Mouse (Mus musculus) thymus, postnatal 0 days (tissue): Measurements from ENCODE around the gene Plp2. TPM values are rescaled to one million over a fixed set of nuclear protein-coding genes. Genes with fewer than 3 reads are reported as not detected.
"Not testable (repeated sequence)": the region's sequence is repeated elsewhere in the genome, so short reads cannot be mapped to it uniquely, and the experiment has no call there.

Source experiments
- DNase-seq: peaks from one replicate; pipeline ENCODE4 v3.0.0-alpha.2; 2015; ENCODE audit warnings: low spot score
- polyA plus RNA-seq: library from polyadenylated mRNA; unstranded; fragments of >200 nt; fragmentation: Nextera tagmentation; extraction: Ambion mirVana; gene quantifications from 2 replicates; pipeline ENCODE4 v1.2.1, GENCODE M21; 2015

Plp2 gene
- polyA plus RNA-seq: 81.2 and 84.1 TPM in 2 replicates

DNA sequence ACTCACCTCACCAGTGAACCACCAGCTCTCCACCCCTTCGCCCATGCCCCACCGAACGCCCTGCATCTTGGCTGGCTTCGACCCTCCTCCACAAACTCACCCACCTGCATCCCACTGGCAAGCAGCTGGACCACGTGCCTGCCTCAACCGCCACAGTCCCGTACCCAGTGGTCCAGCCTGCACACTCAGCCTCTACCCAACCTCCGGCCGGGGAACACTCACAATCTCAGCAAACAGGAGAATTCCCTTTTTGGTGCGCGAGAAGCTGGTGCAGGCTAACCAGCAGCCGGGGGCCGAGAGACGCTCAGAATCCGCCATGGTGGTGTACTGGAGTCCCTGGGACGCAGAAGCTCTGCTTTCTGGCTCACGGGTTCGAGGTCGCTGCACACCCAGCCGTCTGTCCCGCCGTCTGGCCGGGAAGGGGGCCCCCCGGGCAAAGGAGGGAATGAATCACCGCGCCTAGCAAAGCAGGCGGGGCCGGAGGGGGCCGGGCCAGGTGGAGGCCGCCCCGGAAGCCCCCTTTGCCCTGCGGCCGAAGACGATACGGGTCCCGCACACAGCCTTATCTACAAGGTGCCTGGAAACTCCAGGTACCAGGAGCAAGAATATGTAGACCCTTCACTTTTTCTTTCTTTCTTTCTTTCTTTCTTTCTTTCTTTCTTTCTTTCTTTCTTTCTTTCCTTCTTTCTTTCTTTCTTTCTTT lies at the start of gene Plp2:
Gene Plp2, minus strand, starts transcription at position 470 of the 703 bp plus-strand sequence.
- no peak for DNase-seq

DNA sequence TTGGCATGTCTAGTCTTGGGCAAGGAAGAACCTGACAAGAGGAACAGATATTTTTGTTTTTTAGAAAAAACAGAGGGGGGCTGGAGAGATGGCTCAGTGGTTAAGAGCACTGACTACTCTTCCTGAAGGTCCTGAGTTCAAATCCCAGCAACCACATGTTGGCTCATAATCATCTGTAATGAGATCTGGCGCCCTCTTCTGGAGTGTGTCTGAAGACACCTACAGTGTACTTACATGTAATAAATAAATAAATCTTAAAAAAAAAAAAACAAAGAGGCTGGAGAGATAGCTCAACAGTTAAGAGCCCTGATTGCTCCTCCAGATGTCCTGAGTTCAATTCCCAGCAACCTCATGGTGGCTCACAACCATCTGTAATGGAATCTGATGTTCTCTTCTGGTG lies 44.9 kb upstream of the Plp2 start:
- not testable (repeated sequence) for DNase-seq

DNA sequence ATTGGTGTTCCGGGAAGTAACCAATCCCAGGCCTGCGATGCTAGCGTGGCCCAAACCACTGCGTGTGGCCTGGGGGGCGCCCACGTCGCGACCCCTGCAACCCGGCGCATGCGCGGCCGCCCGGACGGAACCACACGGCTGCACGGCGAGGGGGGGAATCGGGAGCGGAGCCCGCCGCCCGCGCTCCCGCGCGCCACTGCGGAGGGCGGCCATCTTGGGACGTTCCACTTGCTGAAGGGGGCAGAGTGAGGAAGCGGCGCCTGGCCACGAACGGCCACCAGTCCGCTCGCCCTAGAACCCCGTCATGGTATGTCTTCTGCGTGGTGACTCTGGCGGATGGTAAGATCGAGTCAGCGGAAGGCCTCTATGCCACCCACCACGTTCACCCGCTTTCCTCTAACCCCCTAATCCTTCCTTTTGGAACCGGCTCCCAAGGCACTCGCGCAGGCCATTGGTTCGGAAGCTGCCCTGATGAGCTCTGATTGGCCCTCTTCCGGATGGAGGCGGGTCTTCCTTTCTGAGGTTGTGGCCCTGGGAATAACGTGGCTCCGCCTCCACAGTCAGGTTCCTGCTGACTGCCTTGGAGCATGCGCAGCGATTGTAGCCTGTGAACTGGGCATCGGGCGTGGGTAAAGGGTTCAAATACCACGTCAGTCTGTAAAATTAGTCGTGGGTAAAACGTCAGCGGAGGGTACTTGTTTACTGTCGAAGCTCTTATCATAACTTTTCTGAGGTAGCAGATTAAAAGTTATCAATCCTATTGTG lies 43.1 kb upstream of the Plp2 start, which contains the start of gene Wdr45:
Gene Wdr45, plus strand, starts transcription at position 199 of the 765 bp plus-strand sequence.
- DNase-seq: peak; percentile 92

DNA sequence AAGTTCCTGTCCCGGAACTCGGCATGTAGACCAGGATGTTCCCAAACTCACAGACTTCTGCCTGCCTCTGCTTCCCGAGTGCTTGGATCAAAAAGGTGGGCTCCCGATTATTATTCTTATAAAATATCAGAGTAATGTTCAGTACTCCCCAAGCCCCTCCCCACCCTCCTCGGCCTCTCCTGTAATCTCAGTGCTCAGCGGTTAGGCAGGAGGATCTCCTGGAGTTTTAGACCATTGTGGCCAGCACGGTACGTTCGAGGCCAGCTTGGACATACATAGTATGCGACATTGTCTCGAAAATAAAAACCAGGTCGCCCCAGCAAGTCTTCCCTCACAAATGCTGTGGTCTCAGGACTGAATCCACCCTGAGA lies 42.6 kb upstream of the Plp2 start:
- DNase-seq: not testable (repeated sequence)

DNA sequence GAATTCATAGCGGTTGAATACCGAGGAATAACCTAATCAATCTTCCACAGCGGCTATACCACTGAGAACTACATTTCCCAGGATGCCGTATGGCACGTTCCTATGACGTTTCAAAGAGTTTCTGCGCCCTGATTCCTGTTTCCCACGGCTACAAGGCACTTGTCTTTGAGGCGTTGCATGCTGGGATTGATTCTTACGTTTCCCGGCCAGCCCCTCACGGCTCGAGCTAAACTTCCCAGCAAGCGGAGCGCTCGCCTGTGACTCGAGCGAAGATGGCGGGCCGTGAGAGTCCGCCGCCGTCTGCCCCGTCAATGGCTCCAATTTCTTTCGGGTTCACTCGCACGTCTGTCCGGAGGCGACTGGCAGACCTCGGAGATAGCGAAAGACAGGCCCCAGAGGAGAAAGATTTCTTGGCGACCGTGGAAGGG lies 25.8 kb upstream of the Plp2 start, which contains the start of gene Gpkow:
Gene Gpkow, plus strand, starts transcription at position 178 of the 428 bp plus-strand sequence.
- peak; percentile 89 for DNase-seq

DNA sequence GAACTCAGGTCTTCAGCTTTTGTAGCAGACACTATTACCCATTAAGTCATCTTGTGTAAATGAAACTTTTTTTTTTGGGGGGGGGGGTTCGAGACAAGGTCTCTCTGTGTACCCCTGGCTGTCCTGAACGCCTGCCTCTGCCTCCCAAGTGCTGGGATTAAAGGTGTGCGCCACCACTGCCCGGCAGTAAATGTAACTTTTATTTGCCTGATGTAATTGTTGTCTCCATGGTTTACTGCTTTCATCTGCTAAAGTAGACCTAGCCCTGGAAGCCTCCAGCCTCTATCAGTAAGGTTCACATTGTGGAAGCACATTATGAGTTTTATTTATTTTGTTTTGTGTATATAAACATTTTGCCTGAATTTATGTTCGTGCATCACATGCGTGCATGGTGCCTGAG lies 25.3 kb upstream of the Plp2 start:
- DNase-seq: no peak

DNA sequence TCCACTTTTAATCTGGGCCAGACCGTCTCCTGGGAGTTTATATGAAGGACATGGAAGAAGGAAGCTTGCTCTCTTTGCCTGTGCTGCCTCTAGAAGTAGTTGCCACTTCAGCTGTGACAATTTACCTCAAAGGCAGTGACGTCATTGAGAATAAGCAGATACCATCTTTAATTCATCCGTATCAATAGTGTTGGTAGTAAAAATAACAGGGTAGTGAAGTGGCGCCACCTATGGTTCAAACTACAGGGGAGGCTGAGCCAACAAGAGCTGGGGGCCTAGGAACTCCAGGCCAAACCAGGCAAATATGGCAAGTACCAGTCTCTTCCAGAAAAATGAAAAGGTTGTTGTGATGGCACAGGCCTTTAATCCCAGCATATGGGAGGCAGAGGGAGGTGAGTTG lies 21.7 kb upstream of the Plp2 start:
- DNase-seq: peak; percentile 19

DNA sequence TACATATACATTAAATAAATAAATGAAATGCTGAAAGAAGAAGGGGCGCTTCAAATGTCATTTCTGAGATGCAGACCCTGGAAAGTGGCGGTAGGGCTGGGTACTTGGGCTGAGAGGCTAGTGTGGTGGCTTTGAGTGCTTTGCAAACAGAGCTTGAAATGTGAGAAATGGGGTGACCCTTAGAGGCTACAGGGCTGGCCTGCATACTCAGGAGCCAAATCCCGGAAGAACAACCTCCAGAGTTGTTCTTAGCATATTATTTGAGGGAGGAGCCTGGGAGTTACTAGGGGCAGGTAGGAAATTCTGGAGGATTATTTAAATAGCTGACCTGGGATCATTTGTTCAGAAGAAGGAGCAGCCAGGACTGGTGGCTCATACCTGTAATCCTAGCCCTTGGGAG lies 19.3 kb upstream of the Plp2 start:
- no peak for DNase-seq

DNA sequence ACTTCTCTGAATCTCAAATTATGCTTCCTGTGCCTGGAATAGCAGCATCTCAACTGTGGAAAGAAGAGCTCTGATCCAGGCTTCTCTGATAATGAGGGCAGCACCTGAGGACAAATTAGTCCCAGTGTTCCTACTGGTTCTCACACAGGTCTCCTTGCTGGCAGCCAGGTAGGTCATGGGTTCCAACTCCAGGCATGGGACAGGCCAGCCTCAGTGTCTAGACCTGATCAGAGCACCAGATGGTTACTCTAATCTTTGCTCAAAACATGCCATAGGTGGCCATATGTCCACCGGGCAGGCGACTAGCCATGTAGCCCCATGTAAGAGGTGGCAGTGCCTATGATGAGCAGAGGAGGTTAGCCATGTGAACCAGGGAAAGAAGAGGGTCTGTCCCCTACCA lies 17.1 kb upstream of the Plp2 start:
- no peak for DNase-seq

DNA sequence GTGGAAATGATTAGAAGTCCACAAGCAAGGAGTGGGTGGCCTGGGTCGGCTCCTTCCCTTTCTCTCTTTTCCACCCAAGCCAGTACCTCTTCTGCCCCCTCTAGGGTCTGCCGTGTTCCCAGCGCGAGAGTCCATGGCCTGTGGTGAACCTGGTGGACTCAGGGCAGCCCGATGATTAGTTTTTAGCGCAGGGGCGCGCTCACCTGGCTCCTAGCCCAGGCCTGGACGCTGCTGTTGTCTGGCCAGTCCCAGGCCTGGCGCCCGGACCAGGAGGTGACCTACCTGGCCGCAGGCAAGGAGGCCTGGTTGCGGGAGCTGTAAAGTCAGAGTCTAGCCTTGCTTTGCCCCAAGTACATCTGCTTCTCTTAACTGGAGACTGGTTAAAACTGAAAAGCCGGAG lies 9.7 kb upstream of the Plp2 start, which contains the start of gene Magix:
Gene Magix, minus strand, starts transcription at position 388 of the 400 bp plus-strand sequence.
- no peak for DNase-seq

DNA sequence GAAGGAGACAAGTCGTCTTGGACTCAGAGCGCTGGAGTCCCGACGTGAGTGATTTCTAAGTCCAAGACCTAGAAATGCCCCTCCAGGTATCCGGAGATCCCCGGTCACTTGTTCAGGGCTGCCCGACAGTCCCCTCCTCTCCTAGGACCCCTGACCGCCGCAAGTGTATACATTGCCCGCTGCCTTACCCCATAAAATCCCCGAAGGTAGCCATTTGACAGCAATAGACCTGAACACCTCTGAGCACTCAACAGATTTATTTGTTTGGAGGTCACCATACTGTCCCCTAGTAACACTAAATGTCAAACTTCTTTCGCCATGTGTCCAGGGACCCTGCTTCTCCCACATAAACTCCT lies 8.8 kb upstream of the Plp2 start:
- DNase-seq: no peak

DNA sequence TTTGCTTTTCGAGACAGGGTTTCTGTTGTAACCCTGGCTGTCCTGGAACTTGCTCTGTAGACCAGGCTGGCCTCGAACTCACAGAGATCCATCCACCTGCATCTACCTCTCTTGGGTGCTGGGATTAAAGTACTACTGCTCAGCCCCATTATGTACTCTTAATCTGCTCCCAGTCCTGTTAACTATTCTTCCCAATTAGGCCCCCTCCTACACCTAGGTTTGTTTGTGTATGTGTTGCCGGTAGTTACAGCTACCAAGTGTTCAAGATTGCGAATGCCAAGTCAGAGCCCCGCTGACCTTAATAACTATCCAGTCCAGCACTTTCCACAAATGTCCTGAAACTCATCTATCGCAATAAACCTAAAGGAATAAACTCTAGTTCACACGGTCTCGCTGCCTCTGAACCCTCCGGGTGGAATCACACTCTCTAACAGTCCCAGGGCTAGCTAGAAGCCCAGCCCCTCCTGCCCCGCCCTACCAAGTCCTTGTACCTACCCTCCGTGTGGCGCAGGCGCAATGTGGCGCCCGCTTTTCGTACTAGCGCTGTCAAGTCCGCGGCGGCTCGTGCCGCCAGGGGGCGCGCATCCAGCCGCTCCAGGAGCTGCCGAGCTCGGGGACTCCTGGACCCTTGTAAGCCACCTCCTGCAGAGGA lies 8.3 kb upstream of the Plp2 start:
- DNase-seq: peak; percentile 91

DNA sequence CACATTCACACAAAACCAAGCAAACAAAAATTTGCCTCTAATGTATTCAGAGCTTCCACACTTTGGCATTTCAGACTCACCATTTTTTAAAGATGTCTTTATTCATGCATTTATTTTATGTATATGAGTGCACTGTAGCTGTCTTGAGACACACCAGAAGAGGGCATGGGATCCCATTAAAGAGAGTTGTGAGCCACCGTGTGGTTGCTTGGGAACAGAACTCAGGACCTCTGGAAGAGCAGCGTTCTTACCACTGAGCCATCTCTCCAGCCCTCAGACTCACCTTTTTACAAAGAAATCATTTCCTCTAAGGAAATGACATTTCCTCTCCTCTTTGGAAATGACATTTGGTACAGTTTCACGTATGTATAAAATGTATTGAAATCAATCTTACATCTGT lies 7.8 kb upstream of the Plp2 start:
- no peak for DNase-seq

DNA sequence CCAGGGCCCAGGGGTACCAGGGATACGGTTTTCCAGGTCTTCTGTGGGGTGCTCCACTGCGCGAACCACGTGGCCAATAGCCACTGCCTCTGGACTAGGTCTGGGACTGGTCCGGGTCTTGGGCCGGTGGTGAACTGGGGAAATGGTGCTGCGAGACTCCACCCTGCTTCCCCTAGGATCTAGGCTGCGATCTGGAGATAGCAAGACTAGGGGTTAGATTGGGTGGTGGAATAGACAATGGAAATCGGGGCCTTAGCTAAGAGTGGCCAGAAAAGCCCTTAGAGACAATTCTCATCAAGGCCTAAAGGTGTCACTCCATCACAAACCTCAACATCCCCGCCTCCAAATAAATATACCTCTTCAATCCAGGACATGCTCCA lies 3.8 kb upstream of the Plp2 start:
- no peak for DNase-seq

DNA sequence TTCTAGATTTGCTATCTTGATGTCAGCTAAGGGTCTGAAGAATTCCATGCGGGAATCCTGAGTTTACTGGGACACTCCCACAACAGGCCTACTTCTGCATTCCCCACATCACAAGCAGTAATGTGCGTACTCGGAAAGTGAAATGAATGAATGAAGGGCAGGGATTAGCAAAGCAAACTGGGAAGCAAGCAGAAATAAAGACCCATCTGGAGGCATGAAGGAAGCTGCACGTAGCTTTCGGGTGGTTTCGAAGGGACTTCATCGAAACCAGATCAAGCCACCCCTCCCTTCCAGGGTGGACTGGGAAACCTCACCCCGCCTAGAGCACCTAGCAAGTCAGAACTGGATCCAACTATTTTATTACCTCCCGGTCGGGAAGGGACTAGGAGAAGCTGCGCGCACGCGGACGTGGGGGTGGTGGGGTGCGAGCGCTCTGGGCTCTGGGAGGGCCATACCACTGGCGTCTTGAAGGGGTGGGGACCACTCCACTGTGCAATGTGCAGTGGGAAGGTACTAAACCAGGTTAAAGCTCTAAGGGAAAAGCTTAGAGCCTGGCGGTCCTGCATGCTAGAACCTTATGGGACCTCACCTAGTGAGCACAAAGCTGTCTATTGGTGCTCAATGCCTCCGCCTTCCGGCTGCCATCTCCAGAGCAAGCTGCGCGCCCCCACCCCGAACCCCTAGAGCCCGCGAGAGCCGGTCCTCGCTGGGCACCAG lies 3.3 kb upstream of the Plp2 start:
- DNase-seq: peak; percentile 29

DNA sequence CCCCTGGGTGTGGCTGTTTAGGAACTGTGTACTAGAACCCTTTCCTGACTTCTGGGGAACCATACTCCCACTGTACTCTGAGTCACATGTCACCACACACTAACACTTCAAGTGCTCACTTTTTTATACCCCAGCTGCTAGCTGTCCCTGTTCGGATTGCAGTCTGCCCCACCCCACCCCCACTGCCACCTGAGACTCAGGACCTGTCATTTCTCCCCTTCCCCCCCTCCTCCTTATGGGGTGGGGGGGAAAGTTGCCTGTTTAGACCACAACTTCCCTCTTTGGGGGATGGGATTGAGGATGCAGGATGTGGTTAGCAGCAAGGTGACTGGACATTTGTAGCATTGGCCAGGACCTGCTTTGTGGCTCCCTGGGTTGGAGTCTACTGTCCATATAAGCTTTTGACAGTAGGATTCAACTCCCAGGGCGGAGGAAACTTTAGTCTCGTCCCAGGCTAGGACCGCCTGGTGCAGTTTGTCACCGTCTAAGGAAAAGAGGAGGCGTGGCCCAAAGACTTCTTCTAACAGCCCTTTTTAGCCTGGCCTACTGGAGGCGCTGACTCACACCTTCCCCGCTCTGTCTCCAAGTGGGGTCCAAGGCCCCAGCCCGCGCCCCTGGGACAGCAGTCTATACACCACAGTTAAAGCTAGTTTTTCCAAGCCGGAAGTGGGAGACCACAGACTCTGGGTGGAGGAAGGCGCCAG lies 2.5 kb upstream of the Plp2 start:
- peak; percentile 54 for DNase-seq

DNA sequence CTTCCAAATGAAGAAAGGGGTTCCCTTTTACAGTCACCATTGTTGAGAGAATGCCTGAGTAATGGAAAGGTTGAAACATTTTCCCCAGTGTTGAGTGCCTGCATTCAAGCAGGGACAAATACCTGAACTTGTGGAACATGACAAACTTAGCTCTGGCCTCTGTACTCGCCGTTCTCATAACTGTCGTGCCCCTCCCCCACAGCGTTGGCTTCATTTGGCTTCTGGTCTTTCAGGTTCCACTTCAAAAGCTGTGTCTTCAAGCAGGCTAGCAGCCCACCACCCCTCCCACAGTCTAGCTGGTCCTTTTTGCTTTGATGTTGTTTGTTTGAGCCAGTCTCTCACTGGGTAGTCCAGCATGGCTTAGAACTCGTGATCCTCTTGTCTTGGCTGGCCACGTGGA lies 1.5 kb upstream of the Plp2 start:
- no peak for DNase-seq

DNA sequence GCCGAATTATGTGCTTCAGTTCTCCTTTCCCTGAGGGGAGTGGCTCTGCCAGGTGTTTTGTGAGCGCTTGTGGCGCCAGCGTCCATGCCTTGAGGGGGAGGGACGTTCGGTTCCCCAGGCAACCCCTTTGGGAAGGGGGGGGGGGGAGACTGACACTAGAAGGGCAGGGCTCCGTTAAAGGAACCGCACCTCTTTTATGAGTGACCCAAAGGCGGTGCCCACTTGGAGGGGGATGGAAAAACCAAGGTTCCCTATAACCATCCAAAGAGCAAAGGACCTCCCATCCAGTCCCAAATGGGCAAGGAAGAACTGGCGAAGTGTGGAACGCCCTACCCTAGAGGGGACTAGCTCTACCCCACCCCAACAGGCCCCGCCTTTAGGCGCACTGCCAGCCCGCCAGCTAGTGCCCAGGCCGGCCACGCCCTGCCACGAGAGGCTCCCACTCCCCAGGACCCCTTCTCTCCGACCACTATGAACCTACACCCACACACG lies 754 bp downstream of the Plp2 start:
- DNase-seq: peak; percentile 63

DNA sequence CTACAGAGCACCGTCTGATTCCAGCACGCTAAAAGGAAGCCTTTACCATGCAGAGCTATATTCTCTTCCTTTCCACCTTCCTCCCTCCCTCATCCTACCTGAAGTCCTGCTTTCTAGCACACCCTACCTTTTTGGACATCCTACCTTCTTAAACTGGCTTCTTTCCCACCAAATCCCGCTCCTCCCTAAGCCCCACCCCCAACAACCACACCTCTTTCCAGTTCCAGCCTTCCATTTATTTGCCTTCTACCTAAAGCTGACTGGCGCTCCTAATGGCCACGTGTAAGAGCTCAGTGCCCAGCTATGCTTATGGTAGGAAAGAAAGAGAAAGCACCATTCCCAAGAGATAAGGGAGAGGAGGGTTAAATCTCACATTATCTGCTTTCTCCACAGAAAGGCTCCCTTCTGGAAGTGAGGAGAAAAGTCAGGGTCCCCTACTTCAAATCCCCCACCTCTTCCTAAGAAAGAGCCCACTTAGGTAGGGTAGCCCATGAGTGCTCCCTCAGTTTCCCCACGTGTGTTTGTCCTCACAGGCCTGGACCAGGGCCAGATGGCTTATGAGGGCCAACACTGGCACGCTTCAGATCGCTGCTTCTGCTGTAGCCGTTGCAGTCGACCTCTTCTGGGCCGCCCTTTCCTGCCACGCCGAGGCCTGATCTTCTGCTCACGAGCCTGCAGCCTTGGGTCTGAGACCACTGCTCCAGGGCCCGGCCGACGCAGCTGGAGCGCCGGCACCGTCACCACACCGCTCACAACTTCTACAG lies 5.3 kb downstream of the Plp2 start:
- no peak for DNase-seq

DNA sequence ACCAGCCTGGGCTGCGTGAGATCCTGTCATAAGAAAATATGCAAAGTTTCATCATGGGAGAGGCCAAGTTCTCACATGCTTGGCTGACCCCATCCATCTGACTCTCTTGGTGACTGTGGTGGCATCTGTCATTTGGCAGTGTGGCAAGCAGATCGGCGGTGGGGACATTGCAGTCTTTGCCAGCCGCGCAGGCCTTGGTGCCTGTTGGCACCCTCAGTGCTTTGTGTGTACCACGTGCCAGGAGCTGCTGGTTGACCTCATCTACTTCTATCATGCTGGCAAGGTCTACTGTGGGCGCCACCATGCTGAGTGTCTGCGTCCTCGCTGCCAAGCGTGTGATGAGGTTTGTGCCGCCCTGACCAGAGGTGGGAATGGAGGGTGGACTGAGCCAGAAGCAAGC lies 6.4 kb downstream of the Plp2 start:
- DNase-seq: no peak
